8 mouse cellular contexts compared by ENCODE assay signal in the genomic region with DNA sequence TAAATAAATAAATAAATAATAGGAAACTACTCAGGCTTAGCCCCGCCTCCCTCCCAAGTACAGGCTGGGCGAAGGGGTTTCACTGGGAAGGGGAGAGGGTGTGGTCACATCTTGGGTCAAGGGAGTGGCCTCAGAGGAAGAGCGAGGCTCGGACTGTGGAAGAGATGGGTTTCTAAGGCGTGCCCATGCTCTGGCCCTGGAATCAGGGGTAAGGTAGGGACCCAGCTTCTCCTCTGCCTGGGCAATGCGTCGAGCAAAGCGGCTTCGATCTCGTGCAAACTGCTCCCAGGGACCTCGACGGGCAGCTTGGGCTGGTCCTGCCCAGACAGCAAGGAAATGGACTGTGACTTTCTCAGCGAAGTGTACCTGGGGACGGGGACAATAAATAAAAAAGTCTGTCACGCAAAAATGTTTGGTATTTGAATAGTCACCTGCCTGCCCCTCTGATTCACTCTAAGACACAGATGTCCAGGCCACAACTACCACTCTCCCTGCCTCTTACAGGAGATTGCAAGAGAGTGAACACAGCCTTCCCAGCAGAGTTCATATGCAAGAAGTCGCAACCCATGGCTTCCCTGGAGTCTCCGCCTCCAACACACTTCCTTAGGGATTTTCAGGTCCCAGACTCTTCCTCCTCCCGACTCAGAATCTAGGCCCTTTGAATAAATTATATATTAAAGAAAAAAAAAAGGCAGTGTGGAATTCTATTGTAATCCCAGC. TPM values are rescaled to one million over a fixed set of nuclear protein-coding genes. Genes with fewer than 3 reads are reported as not detected.
DNase-seq lines count a peak whose midpoint lies in the region; ATAC-seq and TF ChIP-seq lines count a peak whose summit lies in the region.

No protein-coding gene starts in this region.

- H3K4me3 ChIP-seq in lung, adult 2 months (replicated peaks; ENCODE audit: extremely low read depth, low read depth, low read length), result peak overlapping the region; percentile 19
- H3K4me3 ChIP-seq in hindbrain, embryonic 13.5 days, result peak overlapping the region; percentile 1; the same call in 1 of the 2 replicates
- peak overlapping the region; percentile 17; the same call in 1 of the 2 replicates for H3K4me3 ChIP-seq in macrophage (ENCODE audit: inconsistent target)

- H3K9ac ChIP-seq in hindbrain, embryonic 13.5 days, result peak overlapping the region; percentile 46

- H3K9me3 ChIP-seq in hindbrain, embryonic 13.5 days, result no peaks in the 10 kb centered on the region

- TF ChIP-seq CTCF in lung, adult 2 months (IDR thresholded peaks at IDR 0.05; ENCODE audit: insufficient read depth, low read length), result no peak

- DNase-seq in lung, adult 2 months, result no peak
- DNase-seq in lung, postnatal 36 days, result no peak
- DNase-seq in T-cell, adult 2 months (ENCODE audit: low spot score), result peak; percentile 5
- DNase-seq in gastrocnemius, postnatal 10 days, result no peak
- no peak for DNase-seq in adrenal gland, postnatal 25 days
- no peak for DNase-seq in adrenal gland, adult 8-10 months

- peaks cover 40% of the 10 kb centered on the region for H3K79me2 ChIP-seq in macrophage (ENCODE audit: inconsistent target)

- peaks cover 18% of the 10 kb centered on the region for H3K4me1 ChIP-seq in lung, adult 2 months (ENCODE audit: control insufficient read depth, insufficient read depth, low read length)
- H3K4me1 ChIP-seq in hindbrain, embryonic 13.5 days (replicated peaks), result peaks cover 36% of the 10 kb centered on the region

- TF ChIP-seq POLR2A in lung, adult 2 months (IDR thresholded peaks at IDR 0.05; ENCODE audit: borderline replicate concordance, extremely low read depth, low read depth, low read length), result 0 out of 2 replicates have a peak, but pooled peaks have one; percentile 7

- no peak overlapping the region for H3K27ac ChIP-seq in hindbrain, embryonic 13.5 days
- peak overlapping the region; percentile 27; the same call in 1 of the 2 replicates for H3K27ac ChIP-seq in macrophage

- no peaks in the 10 kb centered on the region for H3K27me3 ChIP-seq in hindbrain, embryonic 13.5 days

- peak overlapping the region; percentile 8; the same call in 1 of the 2 replicates for H3K4me2 ChIP-seq in hindbrain, embryonic 13.5 days

- WGBS in lung, adult 2 months, result 58% methylated on average over 18 of the region's 18 CpGs
- WGBS in hindbrain, embryonic 13.5 days, result 77% methylated on average over 18 of the region's 18 CpGs
- 90% methylated on average over 15 of the region's 18 CpGs for WGBS in macrophage (ENCODE audit: missing documents)

- no peaks in the 10 kb centered on the region; the same call in 1 of the 2 replicates for H3K36me3 ChIP-seq in hindbrain, embryonic 13.5 days
- no peaks in the 10 kb centered on the region for H3K36me3 ChIP-seq in macrophage (ENCODE audit: inconsistent target)

- no peak for ATAC-seq in hindbrain, embryonic 13.5 days (ENCODE audit: low FRiP score)

RNA-seq across cellular contexts. Expression of gene Ppp1r15a, which starts 3.0 kb away (rescaled TPM):
- polyA plus RNA-seq in lung, adult 2 months (2012; rRNA removed), result 58.6 and 73.7 TPM in 2 replicates
- polyA plus RNA-seq in hindbrain, embryonic 13.5 days (2015; fragmentation: Nextera tagmentation; extraction: Ambion mirVana), result 13.9 and 14.3 TPM in 2 replicates
- 1,000 to 10,000 TPM in 2 of 26 experiments, 100 to 1,000 TPM in 17, 10 to 100 TPM in 7; 25.4 to 2,234 (median 205) TPM for total RNA-seq in macrophage (2018; cell fraction: chromatin; rRNA removed)
- 1,000 to 10,000 TPM in 8 of 26 experiments, 100 to 1,000 TPM in 12, 10 to 100 TPM in 6; 42.6 to 2,483 (median 506) TPM for total RNA-seq in macrophage (2018; cell fraction: cytosol; rRNA removed)
- 1,000 to 10,000 TPM in 8 of 26 experiments, 100 to 1,000 TPM in 14, 10 to 100 TPM in 4; 38.1 to 2,404 (median 797) TPM for total RNA-seq in macrophage (2018; cell fraction: nucleus; rRNA removed)
- 21.4 to 32.3 TPM (median 27.6 TPM) in 3 replicates for polyA plus RNA-seq in macrophage (2018)
- total RNA-seq in gastrocnemius, postnatal 10 days (2021), result 10 to 100 TPM; 16.3 to 16.9 TPM
- total RNA-seq in adrenal gland, postnatal 25 days (2021), result 28.0 and 29.6 TPM in 2 replicates
- total RNA-seq in adrenal gland, adult 8-10 months (2022), result 10 to 100 TPM; 29.2 to 62.8 (median 45.0) TPM

RNA-seq across cellular contexts. Expression of gene Plekha4, which starts 3.0 kb away (rescaled TPM):
- polyA plus RNA-seq in lung, adult 2 months (2012; rRNA removed), result 11.8 and 13.1 TPM in 2 replicates
- polyA plus RNA-seq in hindbrain, embryonic 13.5 days (2015; fragmentation: Nextera tagmentation; extraction: Ambion mirVana), result 2.4 and 4.3 TPM in 2 replicates
- 10 to 100 TPM in 4 of 26 experiments, 1 to 10 TPM in 22; 1.5 to 53.4 (median 6.1) TPM for total RNA-seq in macrophage (2018; cell fraction: chromatin; rRNA removed)
- total RNA-seq in macrophage (2018; cell fraction: cytosol; rRNA removed), result 1 to 10 TPM in 4 of 26 experiments, under 1 TPM in 22; 0.28 to 1.7 (median 0.69) TPM
- 10 to 100 TPM in 3 of 26 experiments, 1 to 10 TPM in 23; 1.0 to 29.3 (median 5.1) TPM for total RNA-seq in macrophage (2018; cell fraction: nucleus; rRNA removed)
- polyA plus RNA-seq in macrophage (2018), result 0.04 to 1.5 TPM (median 0.68 TPM) in 3 replicates
- total RNA-seq in gastrocnemius, postnatal 10 days (2021), result 10 to 100 TPM; 14.8 to 16.3 TPM
- 3.2 and 3.3 TPM in 2 replicates for total RNA-seq in adrenal gland, postnatal 25 days (2021)
- total RNA-seq in adrenal gland, adult 8-10 months (2022), result 1 to 10 TPM; 3.1 to 6.9 (median 4.3) TPM

RNA-seq across cellular contexts. Expression of gene Nucb1, which starts 12.9 kb away (rescaled TPM):
- 420 and 430 TPM in 2 replicates for polyA plus RNA-seq in lung, adult 2 months (2012; rRNA removed)
- 120 and 121 TPM in 2 replicates for polyA plus RNA-seq in hindbrain, embryonic 13.5 days (2015; fragmentation: Nextera tagmentation; extraction: Ambion mirVana)
- total RNA-seq in macrophage (2018; cell fraction: chromatin; rRNA removed), result 100 to 1,000 TPM in 3 of 26 experiments, 10 to 100 TPM in 23; 16.4 to 115 (median 43.0) TPM
- 100 to 1,000 TPM; 136 to 323 (median 210) TPM for total RNA-seq in macrophage (2018; cell fraction: cytosol; rRNA removed)
- total RNA-seq in macrophage (2018; cell fraction: nucleus; rRNA removed), result 100 to 1,000 TPM in 25 of 26 experiments, 10 to 100 TPM in 1; 73.2 to 334 (median 232) TPM
- polyA plus RNA-seq in macrophage (2018), result 298 to 734 TPM (median 400 TPM) in 3 replicates
- 100 to 1,000 TPM; 121 to 137 TPM for total RNA-seq in gastrocnemius, postnatal 10 days (2021)
- 220 and 264 TPM in 2 replicates for total RNA-seq in adrenal gland, postnatal 25 days (2021)
- total RNA-seq in adrenal gland, adult 8-10 months (2022), result 100 to 1,000 TPM; 291 to 305 (median 294) TPM

RNA-seq across cellular contexts. Expression of gene Hsd17b14, which starts 31.6 kb away (rescaled TPM):
- 2.1 and 3.0 TPM in 2 replicates for polyA plus RNA-seq in lung, adult 2 months (2012; rRNA removed)
- 0.25 and 0.45 TPM in 2 replicates for polyA plus RNA-seq in hindbrain, embryonic 13.5 days (2015; fragmentation: Nextera tagmentation; extraction: Ambion mirVana)
- total RNA-seq in macrophage (2018; cell fraction: chromatin; rRNA removed), result 10 to 100 TPM in 1 of 26 experiments, 1 to 10 TPM in 6, under 1 TPM in 2, not detected in 17; 0.69 to 13.0 (median 2.7) TPM
- 1 to 10 TPM; 1.4 to 7.1 (median 2.7) TPM for total RNA-seq in macrophage (2018; cell fraction: cytosol; rRNA removed)
- 1 to 10 TPM in 10 of 26 experiments, under 1 TPM in 8, not detected in 8; 0.40 to 5.7 (median 1.1) TPM for total RNA-seq in macrophage (2018; cell fraction: nucleus; rRNA removed)
- polyA plus RNA-seq in macrophage (2018), result 0.78 to 5.8 TPM (median 1.3 TPM) in 3 replicates
- under 1 TPM in 1 of 2 experiments, not detected in 1; 0.19 TPM for total RNA-seq in gastrocnemius, postnatal 10 days (2021)
- 0.95 and 1.0 TPM in 2 replicates for total RNA-seq in adrenal gland, postnatal 25 days (2021)
- total RNA-seq in adrenal gland, adult 8-10 months (2022), result 1 to 10 TPM in 2 of 4 experiments, under 1 TPM in 1, not detected in 1; 0.99 to 2.6 (median 2.1) TPM

RNA-seq across cellular contexts. Expression of gene Dhdh, which starts 34.5 kb away (rescaled TPM):
- polyA plus RNA-seq in lung, adult 2 months (2012; rRNA removed), result 4.4 and 5.4 TPM in 2 replicates
- polyA plus RNA-seq in hindbrain, embryonic 13.5 days (2015; fragmentation: Nextera tagmentation; extraction: Ambion mirVana), result 3.4 and 4.2 TPM in 2 replicates
- 10 to 100 TPM in 18 of 26 experiments, 1 to 10 TPM in 8; 2.6 to 55.0 (median 19.6) TPM for total RNA-seq in macrophage (2018; cell fraction: chromatin; rRNA removed)
- 10 to 100 TPM in 22 of 26 experiments, 1 to 10 TPM in 4; 8.2 to 18.0 (median 12.3) TPM for total RNA-seq in macrophage (2018; cell fraction: cytosol; rRNA removed)
- 10 to 100 TPM in 16 of 26 experiments, 1 to 10 TPM in 10; 4.7 to 44.0 (median 13.7) TPM for total RNA-seq in macrophage (2018; cell fraction: nucleus; rRNA removed)
- polyA plus RNA-seq in macrophage (2018), result 12.5 to 24.6 TPM (median 12.8 TPM) in 3 replicates
- 1 to 10 TPM; 8.8 to 9.5 TPM for total RNA-seq in gastrocnemius, postnatal 10 days (2021)
- 62.3 and 75.5 TPM in 2 replicates for total RNA-seq in adrenal gland, postnatal 25 days (2021)
- 10 to 100 TPM; 65.1 to 80.0 (median 69.2) TPM for total RNA-seq in adrenal gland, adult 8-10 months (2022)
